Mouse (Mus musculus) hematopoietic stem cell, adult 5-6 weeks (primary cell): ENCODE data around the gene Capn8. TPM values are rescaled to one million over a fixed set of nuclear protein-coding genes. Genes with fewer than 3 reads are reported as not detected.
A peak's percentile ranks its signal among the peaks of the same experiment; 100 is the strongest.

Experiments used
- ATAC-seq, 2 experiments: fragments of 125-278 bp in 1 of 2; replicated peaks in 1 of 2; 2 replicates each; pipeline ENCODE4 v1.8.0; 2016 to 2017; ENCODE audit warnings: inconsistent platforms in 2 of 2, mild to moderate bottlenecking in 2 of 2, moderate number of reproducible peaks in 2 of 2, low read depth in 1 of 2, moderate TSS enrichment in 1 of 2; ENCODE audit not compliant: low FRiP score in 2 of 2, poor library complexity in 2 of 2, severe bottlenecking in 2 of 2, insufficient read depth in 1 of 2, low TSS enrichment in 1 of 2
- total RNA-seq: library from RNA; stranded (forward); fragments of 172-1452, 232-1000 nt; gene quantifications from 2 replicates; pipeline ENCODE4 v1.2.3, GENCODE M21; 2017

Capn8 gene
- total RNA-seq: not detected in 2 replicates

DNA sequence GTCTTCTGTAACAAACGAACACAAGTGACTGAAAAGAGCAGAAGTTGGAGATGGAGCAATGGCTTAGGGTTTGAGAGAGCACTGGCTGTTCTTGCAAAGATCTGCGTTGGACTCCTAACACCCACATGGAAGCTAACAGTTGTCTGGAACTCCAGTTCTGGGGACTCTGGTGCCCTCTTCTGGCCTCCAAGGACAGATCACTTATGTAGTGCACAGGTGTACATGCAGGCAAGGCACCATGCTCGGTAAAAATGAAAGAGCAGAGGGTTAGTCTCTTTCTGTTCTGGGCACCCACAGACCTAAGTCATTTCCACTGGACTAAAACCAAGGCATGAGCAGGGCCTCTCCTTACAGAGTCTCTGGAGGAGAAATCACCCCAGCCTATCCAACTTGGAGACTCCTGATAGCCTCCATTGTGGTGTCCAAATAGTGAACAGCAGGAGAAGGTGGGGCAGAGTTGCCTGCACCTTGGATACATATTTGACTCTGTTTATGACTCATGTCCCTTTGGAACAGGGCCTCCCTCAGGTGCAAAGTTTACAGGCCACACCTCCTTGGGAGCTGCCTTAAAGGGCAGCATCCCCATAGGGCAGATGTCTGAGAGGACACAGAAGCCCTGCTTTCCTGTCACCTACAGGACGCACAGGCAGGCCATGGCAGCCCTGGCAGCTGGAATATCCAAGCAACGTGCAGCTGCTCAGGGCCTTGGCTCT, at the start of gene Capn8:
TSS of gene Capn8 (plus strand) at position 600 of the 713 bp plus-strand sequence.
- ATAC-seq: no peak

DNA sequence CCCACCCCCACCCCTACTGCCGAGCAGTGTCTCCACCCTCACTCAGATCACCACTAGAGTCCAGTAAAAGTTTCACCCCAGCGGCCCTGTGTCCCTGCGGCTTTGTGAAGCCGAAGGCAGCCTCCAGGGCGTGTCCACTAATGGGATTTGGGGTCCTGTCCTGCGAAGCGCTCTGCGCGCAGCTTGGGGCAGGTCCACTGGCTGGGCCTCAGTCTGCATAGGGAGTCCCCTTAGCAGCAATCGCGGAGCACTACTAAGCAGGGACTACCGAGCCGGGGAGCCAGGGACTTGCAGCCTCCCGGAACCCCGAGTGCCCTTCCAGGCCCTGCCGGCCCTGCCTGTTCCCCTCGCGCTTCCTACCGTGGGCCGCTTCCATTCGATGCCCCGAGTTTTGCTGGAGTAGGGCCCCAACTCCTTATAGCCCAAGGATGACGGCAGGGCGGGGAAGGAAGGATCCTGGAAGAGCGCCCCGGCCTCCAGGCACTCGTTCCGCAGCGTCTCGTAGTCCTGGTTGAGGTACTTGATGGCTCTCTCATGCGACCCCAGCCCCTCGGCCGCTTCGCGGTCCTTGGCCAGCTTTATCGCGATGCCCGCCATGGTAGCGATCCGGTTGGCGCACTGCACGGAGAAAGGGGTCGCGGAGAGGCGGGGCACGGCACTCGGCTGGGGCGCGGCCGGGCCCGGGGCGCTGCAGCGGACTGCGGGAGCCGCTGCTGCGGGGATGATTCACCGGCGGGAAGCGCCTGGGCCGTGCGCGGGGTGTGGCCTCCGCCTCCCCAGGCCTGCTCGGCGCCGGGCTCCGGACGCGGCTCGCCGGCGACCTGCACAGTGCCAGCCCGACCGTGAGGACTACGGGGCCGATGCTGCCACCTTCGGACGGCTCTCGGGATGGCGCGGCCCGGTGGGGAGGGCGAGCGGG, 47.8 kb upstream of the Capn8 start, which contains the start of gene Capn2:
TSS of gene Capn2 (minus strand) at position 851 of the 919 bp plus-strand sequence.
- peak; percentile 74 to 84 for ATAC-seq

DNA sequence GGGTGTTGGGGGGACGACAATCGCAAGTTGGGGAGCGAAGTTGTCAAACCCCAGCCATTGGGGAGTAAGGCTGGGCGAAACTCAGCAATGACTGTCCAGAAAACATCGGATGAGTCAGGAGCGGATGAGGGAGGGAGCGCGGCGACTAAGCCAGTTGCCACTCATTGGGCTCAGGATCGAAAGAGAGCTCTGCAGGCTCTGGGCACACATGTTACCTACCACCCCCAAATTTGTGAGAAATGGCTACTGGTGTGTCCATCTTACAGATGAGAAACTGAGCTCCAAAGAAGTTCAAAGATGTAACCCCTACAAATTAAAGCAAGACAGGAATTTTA, 47.2 kb upstream of the Capn8 start:
- no peak for ATAC-seq

DNA sequence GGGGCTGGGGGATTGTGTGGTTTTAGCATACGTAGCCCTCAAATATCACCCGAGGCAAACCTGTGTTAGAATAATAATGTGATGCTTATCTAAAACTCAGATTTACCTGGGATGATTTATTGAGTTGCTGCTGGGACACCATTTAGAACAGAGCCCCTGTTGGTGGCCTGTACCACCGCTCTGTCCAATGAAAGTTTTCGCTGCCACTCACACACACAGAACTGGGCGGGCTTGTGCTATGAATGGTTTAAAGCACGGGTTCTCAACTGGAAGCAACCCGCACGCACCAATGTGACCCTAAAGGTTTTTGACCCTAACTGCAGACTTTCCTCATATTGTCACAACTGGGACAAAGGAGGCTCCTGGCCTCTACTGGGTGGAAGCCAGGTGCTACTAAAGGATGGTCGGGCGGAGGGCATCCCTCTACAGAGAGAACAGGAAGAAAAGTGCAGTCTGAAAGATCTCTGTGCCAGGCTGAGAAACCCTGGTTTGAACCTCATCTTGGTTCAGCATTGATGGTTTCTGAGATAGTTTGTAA, 46.6 kb upstream of the Capn8 start:
- ATAC-seq: no peak

DNA sequence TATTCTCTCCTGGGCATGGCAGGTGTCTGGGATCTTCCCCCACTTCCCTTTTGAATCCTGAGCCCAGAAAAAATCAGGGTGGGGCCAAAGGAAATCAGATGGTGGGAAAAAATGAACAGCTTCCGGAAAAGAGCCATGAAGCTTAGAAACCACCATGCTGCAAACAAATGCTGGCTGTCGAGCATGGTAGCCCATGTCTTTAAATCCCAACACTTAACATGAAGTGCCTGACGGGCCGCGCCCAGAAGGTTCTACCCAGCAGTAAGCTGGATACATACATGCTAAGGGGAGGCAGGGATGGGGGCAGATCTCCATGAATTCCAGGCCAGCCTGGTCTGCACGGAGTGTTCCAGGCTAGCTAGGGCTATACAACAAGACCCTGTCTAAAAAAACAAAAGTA, 46.0 kb upstream of the Capn8 start:
- ATAC-seq: no peak

DNA sequence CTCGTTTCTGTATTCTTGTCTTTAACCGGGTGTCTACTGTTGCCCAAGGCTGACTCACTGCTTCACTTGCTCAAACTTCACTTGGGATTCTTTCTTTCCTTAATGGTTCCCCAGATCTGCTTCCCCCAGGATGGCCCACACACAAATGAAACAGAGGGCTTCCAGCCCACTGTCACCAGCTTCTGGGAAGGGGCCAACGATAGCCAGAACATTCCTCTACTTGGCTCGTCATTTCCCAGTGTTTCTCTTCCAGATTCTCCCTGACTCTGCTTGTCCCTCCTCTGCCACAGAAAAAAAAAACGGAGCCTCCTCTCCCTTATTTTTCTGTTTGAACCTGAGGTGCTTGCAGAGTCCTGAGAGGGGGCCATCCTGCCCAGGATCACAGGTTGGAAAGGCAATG, 45.5 kb upstream of the Capn8 start:
- ATAC-seq: no peak

DNA sequence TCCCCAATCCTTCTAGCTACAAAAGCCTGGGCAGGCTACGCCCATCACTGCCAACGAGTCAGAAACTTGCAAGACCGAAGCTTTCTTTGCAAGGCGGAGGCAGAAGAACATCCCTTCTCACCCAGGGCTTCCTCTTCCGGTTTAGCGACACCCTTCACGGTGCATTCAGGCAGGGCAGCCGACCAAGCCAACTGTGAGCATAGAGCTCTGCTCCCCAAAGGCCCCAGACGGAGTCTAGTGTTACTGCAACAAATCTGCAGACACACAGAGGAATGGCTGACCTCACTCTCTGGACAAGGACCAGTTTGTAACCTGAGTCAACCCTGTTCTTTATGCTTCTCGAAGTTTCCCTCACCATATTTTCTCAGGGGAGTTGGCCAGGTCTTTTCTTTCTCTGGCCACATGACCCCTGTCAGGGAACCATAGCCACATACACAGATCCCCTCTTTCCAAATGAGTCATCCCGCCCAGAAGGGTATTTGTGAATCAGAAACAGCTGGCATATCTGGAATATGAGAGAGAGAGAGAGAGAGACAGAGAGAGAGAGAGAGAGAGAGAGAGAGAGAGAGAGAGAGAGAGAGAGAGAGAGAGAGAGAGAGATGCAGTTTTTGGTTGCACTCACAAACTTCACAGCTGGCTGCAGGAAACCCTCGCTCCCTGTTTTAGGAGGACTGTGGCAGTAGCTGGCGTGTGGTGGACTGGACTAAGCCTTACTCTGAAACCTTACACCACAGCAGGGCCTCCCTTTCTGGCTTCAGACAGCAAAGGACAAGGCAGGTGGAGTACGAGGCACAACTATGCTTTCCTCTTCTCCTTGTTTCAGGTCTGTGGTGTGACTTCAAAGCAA, 44.5 kb upstream of the Capn8 start:
- ATAC-seq: peak; percentile 38 to 43; a peak in 2 of 4 replicates

DNA sequence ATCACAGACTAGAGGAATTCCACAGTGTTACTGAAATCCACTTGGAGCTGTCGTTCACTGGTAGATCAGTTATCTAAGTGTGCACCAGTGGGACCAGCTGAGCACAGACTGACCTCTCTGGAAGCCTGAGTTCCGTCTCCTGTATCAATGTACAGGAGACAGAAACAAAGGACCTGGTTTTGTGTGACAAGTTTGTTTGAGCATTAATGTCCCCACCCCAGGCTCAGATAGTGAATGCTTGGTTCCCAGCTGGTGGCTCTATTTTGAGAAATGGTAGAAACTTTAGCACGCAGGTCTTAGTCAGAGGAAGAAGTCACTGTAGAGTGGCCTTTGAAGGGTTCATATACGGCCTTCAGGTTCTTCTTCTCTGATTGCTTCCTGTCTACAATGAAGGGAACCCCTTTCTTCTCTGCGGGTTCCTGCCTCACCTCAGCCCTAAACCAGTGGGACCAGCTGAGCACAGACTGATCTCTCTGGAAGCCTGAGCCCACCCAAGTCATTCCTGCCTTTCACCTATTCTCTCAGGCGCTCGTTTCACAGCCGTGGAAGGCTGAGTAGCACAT, 43.8 kb upstream of the Capn8 start:
- no peak for ATAC-seq

DNA sequence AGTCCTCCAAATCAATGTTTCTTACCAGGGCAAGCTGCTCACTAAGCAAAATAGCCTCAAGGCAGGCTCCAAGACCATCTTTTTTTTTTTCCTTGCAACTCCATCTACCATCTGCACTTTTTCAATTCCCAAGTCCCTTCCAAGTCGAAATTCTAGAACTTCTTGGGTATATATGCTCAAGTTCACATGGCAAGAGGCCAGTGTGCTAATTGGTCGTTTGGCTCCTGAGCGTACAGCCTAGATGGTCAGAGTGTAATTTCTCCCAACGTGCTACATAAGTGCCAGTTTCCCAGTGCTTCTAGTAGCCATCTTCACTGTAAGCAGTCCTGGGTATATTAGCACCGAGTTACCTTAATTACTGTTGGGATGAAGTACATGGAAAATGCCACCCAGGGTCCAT, 41.8 kb upstream of the Capn8 start:
- no peak for ATAC-seq

DNA sequence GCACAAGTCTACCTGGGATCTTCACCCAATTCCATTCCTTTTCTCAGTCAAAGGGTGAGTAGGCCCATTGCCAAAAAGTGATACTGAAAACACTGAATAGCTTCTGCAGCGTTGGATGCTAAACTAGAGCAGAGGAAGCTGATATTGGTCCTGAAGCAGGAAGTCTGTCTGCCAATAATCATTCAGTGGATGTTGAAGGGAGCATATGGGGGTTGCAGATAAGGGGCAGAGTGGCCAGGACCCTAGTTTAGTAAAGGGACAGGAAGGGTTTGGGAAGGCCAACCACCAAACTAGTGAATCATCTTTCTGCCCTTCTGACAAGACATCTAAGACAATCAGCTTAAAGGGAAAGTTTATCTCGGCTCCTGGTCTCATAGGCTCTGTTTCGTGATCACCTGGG, 41.1 kb upstream of the Capn8 start:
- ATAC-seq: no peak

DNA sequence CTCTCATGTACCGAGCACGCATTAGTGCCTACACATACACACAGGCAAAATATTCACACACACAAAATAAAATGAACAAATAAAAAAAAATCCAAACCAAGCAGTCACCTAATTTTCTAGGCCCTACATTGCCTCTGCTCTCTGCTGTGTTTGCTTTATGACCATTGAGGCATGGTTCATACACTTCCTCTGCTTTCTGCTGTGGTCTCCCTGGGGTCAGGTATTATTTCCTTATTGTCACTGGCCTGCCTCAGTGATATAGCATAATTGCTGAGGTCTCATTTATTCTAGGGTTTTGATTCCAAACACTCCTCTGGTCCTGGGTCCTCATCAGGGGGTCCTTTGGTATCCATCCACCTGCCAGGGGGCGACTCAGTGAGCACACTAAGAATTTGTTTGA, 39.2 kb upstream of the Capn8 start:
- no peak for ATAC-seq

DNA sequence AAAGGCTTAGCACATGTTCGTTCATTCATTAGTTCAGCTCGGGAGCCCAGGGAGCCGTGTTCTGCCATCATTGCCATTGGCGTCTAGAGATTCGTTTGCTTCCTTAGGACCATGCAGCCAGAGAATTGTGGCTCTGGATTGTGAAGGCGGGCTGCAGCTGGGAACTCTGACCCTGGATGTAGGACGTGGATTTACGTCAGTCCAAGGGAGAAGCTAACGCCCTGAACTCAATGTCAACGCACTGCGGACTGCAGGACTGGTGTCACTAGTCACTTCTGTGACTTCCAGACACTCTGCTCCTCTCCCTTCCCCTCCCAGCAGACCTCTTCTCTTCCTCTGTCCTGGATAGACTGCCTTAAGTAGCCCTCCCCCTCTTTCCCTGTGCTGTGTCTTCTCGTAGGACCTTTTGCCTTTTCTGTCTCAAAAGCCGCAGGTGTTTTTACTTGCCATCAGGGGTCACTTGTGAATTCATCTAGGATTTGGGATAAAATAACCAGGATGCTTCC, 37.5 kb upstream of the Capn8 start:
- ATAC-seq: no peak

DNA sequence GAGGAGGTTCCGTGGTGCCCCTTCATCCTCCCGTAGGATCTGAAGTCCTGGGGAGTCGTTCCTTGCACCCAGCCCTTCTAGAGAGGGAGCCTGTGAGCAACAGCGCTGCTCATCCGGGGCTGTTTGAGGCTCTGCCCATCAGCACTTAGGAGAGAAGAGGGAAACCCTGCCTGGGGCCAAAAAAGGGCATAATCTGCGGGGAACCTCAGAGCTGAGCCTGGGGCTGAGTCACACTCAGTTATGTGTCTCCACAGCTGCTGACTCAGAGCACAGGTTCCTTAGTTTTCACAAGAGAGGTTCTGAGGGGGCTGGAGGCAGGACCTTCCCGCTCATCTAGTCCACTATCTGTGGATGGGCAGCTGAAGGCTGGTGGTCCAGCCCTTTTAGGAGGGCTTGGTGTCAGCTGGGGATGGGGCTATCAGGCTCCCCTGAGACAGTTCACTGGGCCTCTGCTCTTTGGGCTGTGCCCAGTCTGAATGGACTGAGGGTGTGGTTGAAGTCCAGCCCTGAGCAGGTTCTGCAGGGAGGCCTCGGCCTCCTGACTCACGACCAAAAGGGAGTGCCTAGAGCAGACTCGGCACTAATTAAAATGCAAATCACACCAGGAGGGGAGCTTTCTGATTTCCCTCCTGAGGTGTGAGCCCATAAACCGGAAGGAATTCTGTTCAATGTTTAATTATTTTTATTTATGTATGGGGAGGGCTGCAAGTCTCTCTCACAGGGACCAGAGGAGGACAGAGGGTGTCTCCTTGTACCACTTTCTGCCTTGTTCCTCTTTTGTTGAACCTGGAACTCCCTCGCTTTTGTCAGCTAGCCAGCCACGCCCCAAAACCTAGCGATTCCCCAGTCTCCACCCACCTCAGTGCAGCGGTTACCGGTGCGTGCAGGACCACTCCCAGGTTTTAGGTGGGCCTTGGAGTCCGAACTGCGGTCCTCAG, 36.6 kb upstream of the Capn8 start:
- ATAC-seq: peak; percentile 84 to 86

DNA sequence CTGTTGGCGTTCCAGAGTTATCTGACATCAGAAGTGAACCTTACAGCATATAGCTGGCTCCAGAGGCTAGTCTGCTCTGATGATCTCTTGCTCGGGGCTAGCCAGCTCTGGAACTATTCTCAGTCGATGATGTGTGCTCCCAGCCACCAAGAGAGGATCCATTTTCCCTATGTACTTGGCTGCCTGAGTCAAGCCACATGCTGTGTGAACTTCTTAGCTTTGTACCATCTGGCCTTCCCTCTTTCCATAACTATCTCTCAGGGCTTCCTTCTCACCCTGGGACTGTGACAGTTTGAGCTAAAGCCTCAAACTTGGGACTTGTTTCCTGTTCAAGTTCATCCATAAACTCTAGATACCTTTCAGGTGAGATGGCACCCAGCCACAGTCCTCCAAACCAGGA, 31.2 kb upstream of the Capn8 start:
- ATAC-seq: no peak

DNA sequence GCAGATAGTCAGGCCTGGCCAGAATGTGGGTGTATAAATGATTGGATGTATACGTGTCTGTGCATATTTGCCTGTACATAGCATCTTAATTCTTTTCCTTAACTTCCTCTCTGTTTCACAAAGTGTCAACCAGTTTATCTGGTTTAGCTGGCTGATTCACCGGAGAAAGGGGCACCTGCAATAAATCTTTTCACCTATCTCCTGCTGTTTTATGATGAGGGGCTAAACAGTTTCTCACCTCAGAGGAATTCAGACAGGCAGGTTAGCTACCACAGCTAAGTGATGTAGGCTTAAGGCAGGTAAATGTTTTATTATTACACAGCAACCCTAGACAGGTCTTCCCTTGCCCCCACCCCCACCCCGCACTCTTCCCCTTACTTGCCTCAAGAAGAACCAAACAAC, 29.7 kb upstream of the Capn8 start:
- ATAC-seq: no peak
